Mouse (Mus musculus) midbrain, embryonic 10.5 days (tissue): ENCODE data around the gene Socs3. TPM values are rescaled to one million over a fixed set of nuclear protein-coding genes. Genes with fewer than 3 reads are reported as not detected.
A peak's percentile ranks its signal among the peaks of the same experiment; 100 is the strongest.

Experiments used
- DNase-seq: peaks from one replicate; pipeline ENCODE4 v3.0.0-alpha.2; 2017; ENCODE audit warnings: low spot score
- H3K27ac ChIP-seq: fragments of 300-500 bp; sonication (generic); replicated peaks from 2 replicates; pipeline ENCODE4 v1.5.1; 2016; ENCODE audit warnings: mild to moderate bottlenecking
- H3K27me3 ChIP-seq: fragments of 300-500 bp; sonication (generic); 2 replicates; pipeline ENCODE4 v1.6.1; 2016; ENCODE audit warnings: low read depth, mild to moderate bottlenecking; ENCODE audit not compliant: poor library complexity, severe bottlenecking
- H3K36me3 ChIP-seq: fragments of 300-500 bp; sonication (generic); 2 replicates; pipeline ENCODE4 v1.6.1; 2016; ENCODE audit warnings: mild to moderate bottlenecking, moderate library complexity
- H3K4me1 ChIP-seq: fragments of 300-500 bp; sonication (generic); 2 replicates; pipeline ENCODE4 v1.6.1; 2016
- H3K4me3 ChIP-seq: fragments of 300-500 bp; sonication (generic); 2 replicates; pipeline ENCODE4 v1.5.1; 2016; ENCODE audit warnings: mild to moderate bottlenecking, moderate library complexity
- H3K9me3 ChIP-seq: fragments of 300-500 bp; sonication (generic); replicated peaks from 2 replicates; pipeline ENCODE4 v1.6.1; 2016; ENCODE audit warnings: mild to moderate bottlenecking
- WGBS: fragments of 180-500 bp; shearing (Covaris S2); methylation state at CpG from one replicate; pipeline ENCODE4 v1.1.7; 2016; 5-methylcytosine and 5-hydroxymethylcytosine counted together
- polyA plus RNA-seq: library from polyadenylated mRNA; unstranded; fragments of >200 nt; fragmentation: Nextera tagmentation; extraction: Ambion mirVana; gene quantifications from 2 replicates; pipeline ENCODE4 v1.2.1, GENCODE M21; 2016

Gene Socs3
- polyA plus RNA-seq, 1 experiment from 2014 or later = 14.1 TPM

GRCm38 (mm10) chr11:117966506-117967100 lies 3.2 kb downstream of the Socs3 start:
- Histone ChIP-seq H3K9me3 (no peaks in the 10 kb centered on the region), H3K4me1 (peaks cover 97% of the 10 kb centered on the region), H3K36me3 (peaks cover 20% of the 10 kb centered on the region), H3K4me3 (peak overlapping the region; percentile 88), H3K27ac (peak overlapping the region; percentile 91; the same call in 1 of the 2 replicates), H3K27me3 (peaks cover 62% of the 10 kb centered on the region)
- WGBS = 29% methylated on average over 7 of the region's 7 CpGs
- no peak for DNase-seq

DNA sequence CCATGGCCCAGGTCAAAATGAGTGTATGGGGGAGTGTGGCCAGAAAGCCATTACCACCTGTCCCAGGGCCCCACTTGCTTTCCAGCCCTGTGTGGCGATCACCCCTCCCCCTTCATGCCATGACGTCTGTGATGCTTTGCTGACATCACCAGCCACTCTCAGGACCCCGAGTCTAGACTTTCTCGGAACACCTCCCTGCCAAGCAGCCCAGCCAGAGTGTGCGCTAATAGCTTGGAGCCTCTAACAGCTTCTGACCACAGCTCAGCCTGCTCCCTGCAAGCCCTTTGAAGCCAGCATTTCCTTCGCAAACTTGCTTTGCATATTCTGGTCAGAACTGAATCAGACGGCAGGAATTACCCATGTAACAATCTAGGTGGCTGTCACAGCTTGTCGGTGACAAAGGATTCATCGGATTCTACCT lies 4.3 kb downstream of the Socs3 start:
- WGBS = 4% methylated on average over 9 of the region's 9 CpGs
- Histone ChIP-seq H3K27me3 (peaks cover 53% of the 10 kb centered on the region), H3K27ac (peak overlapping the region; percentile 84; the same call in 1 of the 2 replicates), H3K4me1 (peaks cover 93% of the 10 kb centered on the region), H3K4me3 (peak overlapping the region; percentile 88), H3K36me3 (peaks cover 20% of the 10 kb centered on the region), H3K9me3 (no peaks in the 10 kb centered on the region)
- no peak for DNase-seq

GRCm38 (mm10) chr11:117965052-117965451 lies 4.8 kb downstream of the Socs3 start:
- Histone ChIP-seq H3K9me3 (no peaks in the 10 kb centered on the region), H3K4me1 (peaks cover 88% of the 10 kb centered on the region), H3K4me3 (peak overlapping the region; percentile 88), H3K36me3 (peaks cover 20% of the 10 kb centered on the region), H3K27ac (peak overlapping the region; percentile 84), H3K27me3 (peaks cover 51% of the 10 kb centered on the region)
- 15% methylated on average over 7 of the region's 7 CpGs for WGBS
- DNase-seq = no peak

- Histone ChIP-seq H3K27ac (peak overlapping the region; percentile 84), H3K27me3 (peaks cover 56% of the 10 kb centered on the region)
Measured at GRCm38 (mm10) chr11:117964294-117964693, 5.6 kb downstream of the Socs3 start.

GRCm38 (mm10) chr11:117963872-117964271 lies 6.0 kb downstream of the Socs3 start:
- Histone ChIP-seq H3K27me3 (peaks cover 58% of the 10 kb centered on the region), H3K9me3 (no peaks in the 10 kb centered on the region), H3K36me3 (peaks cover 20% of the 10 kb centered on the region), H3K27ac (peak overlapping the region; percentile 84), H3K4me3 (peak overlapping the region; percentile 52), H3K4me1 (peaks cover 83% of the 10 kb centered on the region)
- WGBS = 0% methylated on average over 9 of the region's 9 CpGs
- DNase-seq = no peak

More at GRCm38 (mm10) chr11:117964294-117964693, 5.6 kb downstream of the Socs3 start:
- peaks cover 87% of the 10 kb centered on the region for H3K4me1 ChIP-seq
- H3K36me3 ChIP-seq = peaks cover 20% of the 10 kb centered on the region
- peak overlapping the region; percentile 52 for H3K4me3 ChIP-seq
- WGBS = 6% methylated on average over 1 of the region's 1 CpGs
- no peaks in the 10 kb centered on the region for H3K9me3 ChIP-seq
- DNase-seq = no peak

DNA sequence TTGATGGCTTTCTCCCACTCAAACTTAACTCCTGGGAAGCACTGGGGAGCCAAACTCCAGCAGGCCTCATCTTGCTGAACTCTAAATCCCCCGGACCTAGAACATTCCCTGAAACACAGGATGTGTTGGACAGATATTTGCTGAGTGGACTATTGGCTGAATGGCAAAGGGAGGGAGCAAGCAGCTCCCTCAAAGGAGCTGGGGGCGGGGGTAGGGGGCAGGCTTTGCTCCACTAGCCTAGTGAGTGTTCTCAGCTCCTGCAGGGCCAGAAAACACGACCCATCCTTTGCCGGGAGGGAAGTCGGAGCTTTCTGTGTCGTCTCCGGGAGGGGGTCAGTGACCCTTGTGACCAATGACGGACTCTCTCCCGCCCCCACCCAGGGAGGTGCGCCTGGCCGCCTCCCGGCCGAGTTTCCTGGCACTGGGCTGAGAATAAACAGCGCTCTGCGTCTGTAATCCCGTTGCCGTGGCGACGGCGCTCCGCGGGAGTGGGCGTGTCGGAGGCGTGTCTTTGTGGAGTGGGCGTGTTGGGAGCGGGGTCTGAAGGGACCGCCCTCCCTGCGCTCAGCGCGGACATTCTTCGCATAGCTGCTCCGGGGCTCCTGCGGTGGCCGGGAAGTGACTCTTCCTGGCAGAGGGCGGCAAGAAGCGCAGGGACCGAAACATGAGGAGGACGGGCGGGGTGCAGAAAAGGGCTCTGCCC lies 6.6 kb downstream of the Socs3 start:
- WGBS = under 1% methylated on average over 40 of the region's 40 CpGs
- peaks cover 20% of the 10 kb centered on the region for H3K36me3 ChIP-seq
- H3K27ac ChIP-seq = peak overlapping the region; percentile 84
- peaks cover 62% of the 10 kb centered on the region for H3K27me3 ChIP-seq
- no peaks in the 10 kb centered on the region for H3K9me3 ChIP-seq
- peak overlapping the region; percentile 52 for H3K4me3 ChIP-seq
- peak; percentile 100 for DNase-seq
- H3K4me1 ChIP-seq = peaks cover 83% of the 10 kb centered on the region

DNA sequence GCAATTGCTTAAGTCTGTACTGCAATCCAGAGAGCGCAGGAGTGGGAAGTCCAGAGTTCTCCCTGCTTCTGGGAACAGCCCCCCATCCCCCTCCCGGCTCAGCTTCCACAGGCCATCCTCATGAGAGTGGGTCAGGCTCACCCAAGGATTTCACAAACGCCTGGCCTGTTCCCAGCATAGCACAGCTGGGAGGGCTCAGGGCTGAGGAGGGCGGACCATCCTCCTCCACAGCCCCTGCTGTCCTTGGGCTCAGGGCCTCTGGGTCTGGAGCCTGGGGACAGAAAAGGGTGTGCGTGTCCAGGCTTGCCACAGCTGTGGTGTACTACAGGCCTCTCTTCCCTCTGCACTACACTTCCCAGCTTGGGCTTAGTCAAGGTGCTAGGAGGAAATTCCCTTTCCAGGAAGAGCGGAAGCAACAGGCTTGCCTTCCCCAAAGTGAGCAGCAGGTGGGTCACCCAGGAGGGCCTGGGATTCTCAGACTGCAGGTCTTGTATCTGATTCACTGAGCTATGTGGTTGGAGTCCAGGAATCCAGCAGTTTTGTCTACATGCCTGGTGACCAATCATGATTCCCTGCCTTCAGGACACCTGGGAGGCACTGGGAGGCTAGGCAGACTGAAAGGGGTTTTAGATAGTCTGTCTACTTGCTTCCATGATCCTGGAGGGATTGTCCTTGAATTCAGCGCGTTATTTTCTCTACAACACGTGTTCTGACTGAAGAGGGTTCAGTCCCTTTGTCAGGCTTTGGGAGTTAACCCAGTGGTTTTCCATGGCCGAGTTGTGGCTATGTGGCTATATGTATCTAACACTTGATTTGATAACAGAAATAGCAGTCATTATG lies 7.4 kb downstream of the Socs3 start:
- Histone ChIP-seq H3K27ac (peak overlapping the region; percentile 84), H3K9me3 (no peaks in the 10 kb centered on the region), H3K4me3 (peak overlapping the region; percentile 52; the same call in 1 of the 2 replicates), H3K36me3 (peaks cover 16% of the 10 kb centered on the region), H3K27me3 (peaks cover 55% of the 10 kb centered on the region), H3K4me1 (peaks cover 81% of the 10 kb centered on the region)
- WGBS = 26% methylated on average over 10 of the region's 10 CpGs
- peak; percentile 49 for DNase-seq

- no peak overlapping the region for H3K27ac ChIP-seq
- no peak overlapping the region for H3K4me3 ChIP-seq
- 0 out of 2 replicates have a peak, but pooled peaks cover 1% of the 10 kb centered on the region for H3K36me3 ChIP-seq
- H3K4me1 ChIP-seq = peaks cover 69% of the 10 kb centered on the region
- no peaks in the 10 kb centered on the region for H3K9me3 ChIP-seq
- no peak for DNase-seq
- H3K27me3 ChIP-seq = peaks cover 40% of the 10 kb centered on the region
Measured at GRCm38 (mm10) chr11:117960601-117961000, 9.2 kb downstream of the Socs3 start.

DNA sequence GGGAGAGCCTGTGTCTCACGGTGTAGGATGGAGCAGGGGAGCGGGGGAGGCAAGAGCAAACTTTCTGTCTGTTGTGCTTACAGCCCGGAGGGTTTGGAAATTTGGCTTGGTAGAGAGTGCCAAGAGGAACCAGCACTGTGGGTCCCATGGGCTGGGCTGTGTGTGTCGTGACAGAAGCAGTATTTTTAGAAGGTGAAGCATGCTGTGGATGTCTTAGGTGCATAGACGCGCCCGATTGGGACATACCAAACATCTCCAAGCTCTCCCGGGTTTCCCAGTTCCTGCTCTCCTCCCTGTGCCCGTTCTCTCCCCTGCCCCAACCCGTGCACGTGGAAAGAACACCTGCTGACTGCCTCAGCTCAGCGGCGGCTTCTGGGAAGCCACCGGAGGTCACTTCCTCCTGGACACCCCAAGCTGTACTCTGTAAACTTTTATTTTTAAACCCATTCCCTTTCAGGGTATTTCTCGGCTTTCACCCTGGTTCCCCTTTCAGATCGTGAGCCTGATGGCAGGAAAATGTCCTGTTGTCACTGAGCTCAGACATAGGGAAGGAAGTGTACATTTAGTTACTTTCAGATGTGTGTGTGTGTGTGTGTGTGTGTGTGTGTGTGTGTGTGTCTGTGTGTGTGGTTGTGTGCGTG lies 10.0 kb downstream of the Socs3 start:
- H3K4me1 ChIP-seq = peaks cover 69% of the 10 kb centered on the region
- H3K9me3 ChIP-seq = no peaks in the 10 kb centered on the region
- peaks cover 38% of the 10 kb centered on the region for H3K27me3 ChIP-seq
- no peak overlapping the region for H3K4me3 ChIP-seq
- no peaks in the 10 kb centered on the region for H3K36me3 ChIP-seq
- H3K27ac ChIP-seq = no peak overlapping the region; the same call in 1 of the 2 replicates
- 62% methylated on average over 17 of the region's 17 CpGs for WGBS
- no peak for DNase-seq

DNA sequence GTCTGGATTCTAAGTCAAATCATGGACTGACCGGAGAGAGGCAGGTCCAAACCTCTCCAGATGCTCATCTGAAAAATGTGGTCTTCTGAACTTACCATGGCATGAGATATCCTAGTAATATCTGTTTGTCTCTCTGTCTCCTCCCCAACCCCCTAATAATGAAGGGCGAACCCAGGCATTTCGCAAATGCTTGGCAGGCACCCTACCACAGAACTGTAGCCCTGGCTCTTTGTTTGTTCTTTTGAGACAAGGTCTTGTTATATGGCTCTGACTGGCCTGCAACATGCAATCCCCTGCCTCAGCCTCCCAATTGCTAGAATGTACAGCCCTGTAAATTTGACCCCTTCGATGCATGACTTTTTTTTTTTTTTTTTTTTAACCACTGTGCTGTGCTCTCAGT lies 10.7 kb downstream of the Socs3 start:
- Histone ChIP-seq H3K27ac (no peak overlapping the region), H3K4me3 (no peak overlapping the region), H3K27me3 (peaks cover 35% of the 10 kb centered on the region), H3K4me1 (peaks cover 68% of the 10 kb centered on the region), H3K36me3 (no peaks in the 10 kb centered on the region), H3K9me3 (no peaks in the 10 kb centered on the region)
- WGBS = 83% methylated on average over 4 of the region's 4 CpGs
- DNase-seq = no peak

GRCm38 (mm10) chr11:117958197-117958596 lies 11.7 kb downstream of the Socs3 start:
- peak overlapping the region; percentile 23; the same call in 1 of the 2 replicates for H3K27ac ChIP-seq
- peaks cover 63% of the 10 kb centered on the region for H3K4me1 ChIP-seq
- H3K4me3 ChIP-seq = no peak overlapping the region
- H3K36me3 ChIP-seq = no peaks in the 10 kb centered on the region
- no peaks in the 10 kb centered on the region for H3K9me3 ChIP-seq
- peaks cover 32% of the 10 kb centered on the region for H3K27me3 ChIP-seq
- 86% methylated on average over 7 of the region's 7 CpGs for WGBS
- no peak for DNase-seq

GRCm38 (mm10) chr11:117955621-117956020 lies 14.2 kb downstream of the Socs3 start:
- Histone ChIP-seq H3K4me1 (peaks cover 61% of the 10 kb centered on the region), H3K36me3 (no peaks in the 10 kb centered on the region), H3K27ac (peak overlapping the region; percentile 67), H3K9me3 (no peaks in the 10 kb centered on the region), H3K4me3 (no peak overlapping the region), H3K27me3 (peaks cover 53% of the 10 kb centered on the region)
- DNase-seq = no peak
- WGBS = 56% methylated on average over 13 of the region's 13 CpGs
